Mouse (Mus musculus): ENCODE results near the gene Tbcd. TPM values are rescaled to one million over a fixed set of nuclear protein-coding genes. Genes with fewer than 3 reads are reported as not detected.

Tbcd gene
- polyA plus RNA-seq, 1 experiment from 2014 or later, result 54.2 TPM

GRCm38 (mm10) chr11:121636646-121637045 is 184.9 kb downstream of the Tbcd start:
- WGBS, result 93% methylated on average over 10 of the region's 10 CpGs
- Histone ChIP-seq H3K4me3 (no peak overlapping the region), H3K27me3 (ENCODE audit: low read depth, poor library complexity, severe bottlenecking) (no peaks in the 10 kb centered on the region), H3K4me1 (no peaks in the 10 kb centered on the region), H3K36me3 (peaks cover 35% of the 10 kb centered on the region), H3K27ac (replicated peaks) (no peak overlapping the region), H3K9me3 (replicated peaks) (no peaks in the 10 kb centered on the region)
- no peak for DNase-seq (ENCODE audit: low spot score)

GRCm38 (mm10) chr11:121641501-121642145 is 189.9 kb downstream of the Tbcd start:
- Histone ChIP-seq H3K36me3 (peaks cover 27% of the 10 kb centered on the region), H3K4me3 (no peak overlapping the region), H3K9me3 (replicated peaks) (no peaks in the 10 kb centered on the region), H3K27me3 (ENCODE audit: low read depth, poor library complexity, severe bottlenecking) (no peaks in the 10 kb centered on the region), H3K4me1 (no peaks in the 10 kb centered on the region), H3K27ac (replicated peaks) (no peak overlapping the region)
- DNase-seq (ENCODE audit: low spot score), result no peak
- 69% methylated on average over 2 of the region's 2 CpGs for WGBS

GRCm38 (mm10) chr11:121645394-121645793 is 193.6 kb downstream of the Tbcd start:
- Histone ChIP-seq H3K27ac (replicated peaks) (no peak overlapping the region), H3K9me3 (replicated peaks) (no peaks in the 10 kb centered on the region), H3K27me3 (ENCODE audit: low read depth, poor library complexity, severe bottlenecking) (no peaks in the 10 kb centered on the region), H3K36me3 (peaks cover 8% of the 10 kb centered on the region; the same call in 1 of the 2 replicates), H3K4me3 (no peak overlapping the region), H3K4me1 (no peaks in the 10 kb centered on the region)
- WGBS, result 94% methylated on average over 6 of the region's 6 CpGs
- no peak for DNase-seq (ENCODE audit: low spot score)

GRCm38 (mm10) chr11:121647321-121647720 is 195.6 kb downstream of the Tbcd start:
- peaks cover 8% of the 10 kb centered on the region; the same call in 1 of the 2 replicates for H3K36me3 ChIP-seq
- H3K4me3 ChIP-seq, result no peak overlapping the region
- WGBS, result 86% methylated on average over 9 of the region's 9 CpGs
- H3K27me3 ChIP-seq (ENCODE audit: low read depth, poor library complexity, severe bottlenecking), result no peaks in the 10 kb centered on the region
- no peak for DNase-seq (ENCODE audit: low spot score)
- H3K9me3 ChIP-seq (replicated peaks), result no peaks in the 10 kb centered on the region
- no peaks in the 10 kb centered on the region for H3K4me1 ChIP-seq
- no peak overlapping the region for H3K27ac ChIP-seq (replicated peaks)

GRCm38 (mm10) chr11:121648166-121648565 is 196.4 kb downstream of the Tbcd start:
- no peak for DNase-seq (ENCODE audit: low spot score)
- 98% methylated on average over 5 of the region's 5 CpGs for WGBS
- Histone ChIP-seq H3K27ac (replicated peaks) (no peak overlapping the region), H3K4me3 (no peak overlapping the region), H3K9me3 (replicated peaks) (no peaks in the 10 kb centered on the region), H3K27me3 (ENCODE audit: low read depth, poor library complexity, severe bottlenecking) (no peaks in the 10 kb centered on the region), H3K4me1 (no peaks in the 10 kb centered on the region), H3K36me3 (peaks cover 8% of the 10 kb centered on the region; the same call in 1 of the 2 replicates)

- no peak overlapping the region for H3K27ac ChIP-seq (replicated peaks)
- 85% methylated on average over 10 of the region's 10 CpGs for WGBS
- H3K4me3 ChIP-seq, result no peak overlapping the region
- peaks cover 8% of the 10 kb centered on the region; the same call in 1 of the 2 replicates for H3K4me1 ChIP-seq
- H3K36me3 ChIP-seq, result 0 out of 2 replicates have a peak, but pooled peaks cover 6% of the 10 kb centered on the region
- H3K9me3 ChIP-seq (replicated peaks), result no peaks in the 10 kb centered on the region
- no peaks in the 10 kb centered on the region for H3K27me3 ChIP-seq (ENCODE audit: low read depth, poor library complexity, severe bottlenecking)
- DNase-seq (ENCODE audit: low spot score), result no peak
These were observed 198.2 kb downstream of the Tbcd start for GRCm38 (mm10) chr11:121649900-121650299.

- 94% methylated on average over 11 of the region's 11 CpGs for WGBS
- Histone ChIP-seq H3K27ac (replicated peaks) (no peak overlapping the region), H3K4me1 (peaks cover 8% of the 10 kb centered on the region; the same call in 1 of the 2 replicates), H3K9me3 (replicated peaks) (no peaks in the 10 kb centered on the region), H3K27me3 (ENCODE audit: low read depth, poor library complexity, severe bottlenecking) (no peaks in the 10 kb centered on the region), H3K4me3 (no peak overlapping the region), H3K36me3 (0 out of 2 replicates have a peak, but pooled peaks cover 6% of the 10 kb centered on the region)
- DNase-seq (ENCODE audit: low spot score), result no peak
These were observed 198.9 kb downstream of the Tbcd start for GRCm38 (mm10) chr11:121650668-121651067.

- WGBS, result 93% methylated on average over 9 of the region's 9 CpGs
- H3K27me3 ChIP-seq (ENCODE audit: low read depth, poor library complexity, severe bottlenecking), result no peaks in the 10 kb centered on the region
- no peak overlapping the region for H3K27ac ChIP-seq (replicated peaks)
- H3K4me3 ChIP-seq, result no peak overlapping the region
- no peak for DNase-seq (ENCODE audit: low spot score)
- no peaks in the 10 kb centered on the region for H3K9me3 ChIP-seq (replicated peaks)
- peaks cover 8% of the 10 kb centered on the region; the same call in 1 of the 2 replicates for H3K4me1 ChIP-seq
- H3K36me3 ChIP-seq, result 0 out of 2 replicates have a peak, but pooled peaks cover 6% of the 10 kb centered on the region
These were observed 199.8 kb downstream of the Tbcd start for GRCm38 (mm10) chr11:121651556-121651955.

GRCm38 (mm10) chr11:121651983-121652382 is 200.2 kb downstream of the Tbcd start:
- H3K4me3 ChIP-seq, result no peak overlapping the region
- no peaks in the 10 kb centered on the region for H3K9me3 ChIP-seq (replicated peaks)
- peaks cover 8% of the 10 kb centered on the region; the same call in 1 of the 2 replicates for H3K4me1 ChIP-seq
- H3K27ac ChIP-seq (replicated peaks), result no peak overlapping the region
- H3K27me3 ChIP-seq (ENCODE audit: low read depth, poor library complexity, severe bottlenecking), result no peaks in the 10 kb centered on the region
- 0 out of 2 replicates have a peak, but pooled peaks cover 5% of the 10 kb centered on the region for H3K36me3 ChIP-seq
- no peak for DNase-seq (ENCODE audit: low spot score)
- WGBS, result 91% methylated on average over 5 of the region's 5 CpGs

- H3K27ac ChIP-seq (replicated peaks), result peak overlapping the region; percentile 47; the same call in 1 of the 2 replicates
- WGBS, result 56% methylated on average over 10 of the region's 10 CpGs
- H3K4me3 ChIP-seq, result no peak overlapping the region
- H3K36me3 ChIP-seq, result 0 out of 2 replicates have a peak, but pooled peaks cover 3% of the 10 kb centered on the region
- H3K9me3 ChIP-seq (replicated peaks), result no peaks in the 10 kb centered on the region
- peaks cover 8% of the 10 kb centered on the region; the same call in 1 of the 2 replicates for H3K4me1 ChIP-seq
- DNase-seq (ENCODE audit: low spot score), result peak; percentile 39
- H3K27me3 ChIP-seq (ENCODE audit: low read depth, poor library complexity, severe bottlenecking), result no peaks in the 10 kb centered on the region
These were observed 201.0 kb downstream of the Tbcd start for GRCm38 (mm10) chr11:121652547-121653305.

GRCm38 (mm10) chr11:121653631-121654030 is 201.9 kb downstream of the Tbcd start:
- H3K9me3 ChIP-seq (replicated peaks), result no peaks in the 10 kb centered on the region
- no peak for DNase-seq (ENCODE audit: low spot score)
- 0 out of 2 replicates have a peak, but pooled peaks cover 3% of the 10 kb centered on the region for H3K36me3 ChIP-seq

GRCm38 (mm10) chr11:121654406-121654945 is 202.7 kb downstream of the Tbcd start:
- 88% methylated on average over 9 of the region's 9 CpGs for WGBS
- Histone ChIP-seq H3K4me1 (peaks cover 8% of the 10 kb centered on the region; the same call in 1 of the 2 replicates), H3K9me3 (replicated peaks) (no peaks in the 10 kb centered on the region), H3K36me3 (0 out of 2 replicates have a peak, but pooled peaks cover 3% of the 10 kb centered on the region), H3K27me3 (ENCODE audit: low read depth, poor library complexity, severe bottlenecking) (no peaks in the 10 kb centered on the region), H3K4me3 (no peak overlapping the region), H3K27ac (replicated peaks) (peak overlapping the region; percentile 49; the same call in 1 of the 2 replicates)
- DNase-seq (ENCODE audit: low spot score), result no peak

More at GRCm38 (mm10) chr11:121653631-121654030, 201.9 kb downstream of the Tbcd start:
- no peak overlapping the region for H3K4me3 ChIP-seq
- peaks cover 8% of the 10 kb centered on the region; the same call in 1 of the 2 replicates for H3K4me1 ChIP-seq
- no peak overlapping the region for H3K27ac ChIP-seq (replicated peaks)
- H3K27me3 ChIP-seq (ENCODE audit: low read depth, poor library complexity, severe bottlenecking), result no peaks in the 10 kb centered on the region
- 75% methylated on average over 4 of the region's 4 CpGs for WGBS
